Comparison of ENCODE assay signal across 10 mouse cellular contexts in genomic region chr6:61902715-61903114, GRCm38 (mm10).
DNase-seq lines count a peak whose midpoint lies in the region; ATAC-seq and TF ChIP-seq lines count a peak whose summit lies in the region.
"Had no signal": no experiment of that assay in that cellular context is flagged by ENCODE, and none has a peak within 500 bp of the region (broad histone marks: within the 10 kb centered on the region; RNA-seq: fewer than 3 reads in every experiment).

No protein-coding gene starts in this region.

- no peaks in the 10 kb centered on the region for H3K27me3 ChIP-seq in heart, adult 2 months (ENCODE audit: control insufficient read depth, insufficient read depth, low read length)
- no peaks in the 10 kb centered on the region for H3K27me3 ChIP-seq in midbrain, postnatal 0 days (ENCODE audit: insufficient read depth, low read length)
- H3K27me3 ChIP-seq in midbrain, embryonic 13.5 days, result no peaks in the 10 kb centered on the region
- H3K27me3 ChIP-seq in forebrain, embryonic 10.5 days (ENCODE audit: poor library complexity, severe bottlenecking), result no peaks in the 10 kb centered on the region
- H3K27me3 ChIP-seq: forebrain, embryonic 12.5 days had no signal

- no peaks in the 10 kb centered on the region for H3K36me3 ChIP-seq in heart, adult 2 months (ENCODE audit: control insufficient read depth, insufficient read depth, low read length)
- no peaks in the 10 kb centered on the region for H3K36me3 ChIP-seq in midbrain, postnatal 0 days (ENCODE audit: insufficient read depth, low read length)
- H3K36me3 ChIP-seq in midbrain, embryonic 13.5 days, result no peaks in the 10 kb centered on the region
- H3K36me3 ChIP-seq in forebrain, embryonic 10.5 days (replicated peaks), result no peaks in the 10 kb centered on the region
- H3K36me3 ChIP-seq: forebrain, embryonic 12.5 days had no signal

- TF ChIP-seq POLR2A in heart, adult 2 months (IDR thresholded peaks at IDR 0.05; ENCODE audit: insufficient read depth, low read depth, low read length), result no peak
- no peak for TF ChIP-seq POLR2A in cortical plate, adult 2 months (IDR thresholded peaks at IDR 0.05; ENCODE audit: extremely low read depth, insufficient read depth, low read length)

- peak; percentile 54 for TF ChIP-seq CTCF in heart, adult 2 months (IDR thresholded peaks at IDR 0.05)
- TF ChIP-seq CTCF in midbrain, postnatal 0 days (IDR thresholded peaks at IDR 0.05), result peak; percentile 52
- peak; percentile 66 for TF ChIP-seq CTCF in cortical plate, adult 2 months (IDR thresholded peaks at IDR 0.05; ENCODE audit: extremely low read depth, insufficient read depth, low read length)

- H3K4me3 ChIP-seq in heart, adult 2 months, result no peak overlapping the region
- no peak overlapping the region for H3K4me3 ChIP-seq in midbrain, postnatal 0 days (ENCODE audit: low read depth, low read length)
- no peak overlapping the region for H3K4me3 ChIP-seq in midbrain, embryonic 13.5 days (replicated peaks)
- no peak overlapping the region for H3K4me3 ChIP-seq in cortical plate, adult 2 months (ENCODE audit: insufficient read depth, low read length)
- H3K4me3 ChIP-seq in forebrain, embryonic 10.5 days, result no peak overlapping the region
- H3K4me3 ChIP-seq: forebrain, embryonic 12.5 days had no signal

- H3K9ac ChIP-seq in heart, adult 2 months (ENCODE audit: low read depth, low read length), result no peak overlapping the region
- H3K9ac ChIP-seq in midbrain, postnatal 0 days (replicated peaks; ENCODE audit: low read length, poor library complexity, severe bottlenecking), result no peak overlapping the region
- H3K9ac ChIP-seq in midbrain, embryonic 13.5 days (replicated peaks), result no peak overlapping the region
- H3K9ac ChIP-seq: forebrain, embryonic 12.5 days had no signal

- H3K9me3 ChIP-seq in midbrain, postnatal 0 days (ENCODE audit: low read length), result no peaks in the 10 kb centered on the region
- no peaks in the 10 kb centered on the region for H3K9me3 ChIP-seq in midbrain, embryonic 13.5 days
- no peaks in the 10 kb centered on the region for H3K9me3 ChIP-seq in forebrain, embryonic 10.5 days
- H3K9me3 ChIP-seq: forebrain, embryonic 12.5 days had no signal

- no peak overlapping the region for H3K27ac ChIP-seq in heart, adult 2 months
- no peak overlapping the region for H3K27ac ChIP-seq in midbrain, postnatal 0 days (ENCODE audit: low read depth, low read length)
- no peak overlapping the region for H3K27ac ChIP-seq in midbrain, embryonic 13.5 days
- no peak overlapping the region for H3K27ac ChIP-seq in cortical plate, adult 2 months (ENCODE audit: insufficient read depth, low read length)
- no peak overlapping the region for H3K27ac ChIP-seq in forebrain, embryonic 10.5 days
- H3K27ac ChIP-seq: forebrain, embryonic 12.5 days had no signal

- no peaks in the 10 kb centered on the region for H3K79me2 ChIP-seq in heart, adult 2 months (replicated peaks; ENCODE audit: control insufficient read depth, insufficient read depth, low read length)

- no peak overlapping the region for H3K4me2 ChIP-seq in midbrain, postnatal 0 days (ENCODE audit: low read depth, low read length, poor library complexity, severe bottlenecking)
- H3K4me2 ChIP-seq in midbrain, embryonic 13.5 days (replicated peaks), result no peak overlapping the region
- H3K4me2 ChIP-seq: forebrain, embryonic 12.5 days had no signal

- 6% methylated on average over 1 of the region's 1 CpGs for WGBS in heart, adult 2 months
- 28% methylated on average over 1 of the region's 1 CpGs for WGBS in midbrain, postnatal 0 days
- 38% methylated on average over 1 of the region's 1 CpGs for WGBS in midbrain, embryonic 13.5 days
- WGBS in forebrain, embryonic 10.5 days, result 41% methylated on average over 1 of the region's 1 CpGs

- intact Hi-C loops in heart, adult 2 months (cut with DNase I), result no loop called here

- H3K4me1 ChIP-seq in heart, adult 2 months (ENCODE audit: control insufficient read depth, insufficient read depth, low read length), result no peaks in the 10 kb centered on the region
- no peaks in the 10 kb centered on the region for H3K4me1 ChIP-seq in midbrain, postnatal 0 days (ENCODE audit: insufficient read depth, low read length)
- H3K4me1 ChIP-seq in midbrain, embryonic 13.5 days (replicated peaks), result no peaks in the 10 kb centered on the region
- H3K4me1 ChIP-seq in cortical plate, adult 2 months (ENCODE audit: control insufficient read depth, insufficient read depth, low read length), result no peaks in the 10 kb centered on the region
- no peaks in the 10 kb centered on the region for H3K4me1 ChIP-seq in forebrain, embryonic 10.5 days
- H3K4me1 ChIP-seq: forebrain, embryonic 12.5 days had no signal

- DNase-seq in heart, adult 2 months, result no peak
- no peak for DNase-seq in heart, adult 9 months (ENCODE audit: low spot score in 2 of 2)
- DNase-seq in midbrain, postnatal 0 days (ENCODE audit: low spot score), result peak; percentile 10
- peak; percentile 5 for DNase-seq in lung, postnatal 14 days
- no peak for DNase-seq in frontal cortex, postnatal 25 days (ENCODE audit: low spot score in 2 of 2)
- DNase-seq in forebrain, embryonic 10.5 days (ENCODE audit: extremely low spot score, low spot score), result no peak
- DNase-seq: thymus, adult 18-20 months had no signal

- TF ChIP-seq EP300 in heart, adult 2 months (IDR thresholded peaks at IDR 0.05; ENCODE audit: insufficient read depth, low read depth, low read length), result no peak

- ATAC-seq in midbrain, postnatal 0 days (ENCODE audit: low FRiP score), result no peak
- ATAC-seq in midbrain, embryonic 13.5 days, result no peak

Comparison
In these comparisons a context has a peak if more than half of its experiments do, and no peak if none do; other contexts are left out.
1. DNase-seq: peak in midbrain, postnatal 0 days (single experiment) and lung, postnatal 14 days (single experiment); none in heart, adult 2 months (0 of 2), heart, adult 9 months (0 of 2), frontal cortex, postnatal 25 days (0 of 2) and forebrain, embryonic 10.5 days (single experiment).
2. Peak in every context shown above with its lines, with median percentiles within 50 percentile points of each other: CTCF ChIP-seq.